Mouse (Mus musculus) inflammation-experienced regulatory T-cells, adult 6 months (primary cell): ENCODE results near the gene Ccdc105. TPM values are rescaled to one million over a fixed set of nuclear protein-coding genes. Genes with fewer than 3 reads are reported as not detected.

Source experiments
- ATAC-seq: one replicate; pipeline ENCODE4 v1.8.0; 2017
- polyA plus RNA-seq, 3 experiments: library from polyadenylated mRNA; unstranded; fragments of 100-300 nt; shearing (Covaris generic); gene quantifications; one replicate each; pipeline ENCODE4 v1.2.1; 2017

Ccdc105 gene
- polyA plus RNA-seq, result not detected

DNA sequence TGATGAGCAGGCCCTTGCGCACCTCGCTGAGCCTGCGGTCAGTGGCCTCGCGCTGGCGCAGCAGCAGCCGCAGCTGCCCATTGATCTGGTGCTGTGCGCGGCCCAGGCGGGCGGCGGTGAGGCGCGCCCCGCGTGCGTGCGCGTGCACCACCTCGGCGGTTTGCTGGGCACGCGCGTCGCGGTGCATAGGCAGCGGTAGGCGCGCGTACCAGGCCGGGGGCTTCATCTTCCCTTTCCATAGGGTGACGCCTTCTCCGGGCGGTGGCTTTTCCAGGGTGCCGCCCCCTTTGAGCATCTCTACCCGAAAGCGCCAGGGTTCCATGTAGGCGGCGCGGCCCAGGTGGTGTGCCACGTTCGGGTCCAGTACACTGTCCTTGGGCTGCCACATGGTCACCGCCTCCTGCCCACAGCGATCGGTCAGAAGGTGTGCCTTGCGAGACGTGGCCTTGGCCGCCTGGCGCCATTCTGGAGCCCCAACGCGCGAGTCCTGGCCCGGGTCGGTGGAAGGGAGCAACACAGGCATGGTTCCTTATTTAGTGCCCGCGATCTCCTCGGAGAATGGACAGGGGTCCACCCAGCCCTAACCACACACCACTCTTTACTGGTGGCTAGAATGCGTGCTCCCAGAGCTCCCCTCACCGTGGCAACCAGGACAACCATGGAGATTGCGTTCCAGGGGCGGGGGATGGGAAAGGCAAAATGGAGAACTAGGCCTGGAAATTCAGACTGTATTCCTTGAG is at the start of gene Ccdc105:
Gene Ccdc105 (minus strand): TSS at position 614 of the 740 bp plus-strand sequence.
- ATAC-seq, result no peak

DNA sequence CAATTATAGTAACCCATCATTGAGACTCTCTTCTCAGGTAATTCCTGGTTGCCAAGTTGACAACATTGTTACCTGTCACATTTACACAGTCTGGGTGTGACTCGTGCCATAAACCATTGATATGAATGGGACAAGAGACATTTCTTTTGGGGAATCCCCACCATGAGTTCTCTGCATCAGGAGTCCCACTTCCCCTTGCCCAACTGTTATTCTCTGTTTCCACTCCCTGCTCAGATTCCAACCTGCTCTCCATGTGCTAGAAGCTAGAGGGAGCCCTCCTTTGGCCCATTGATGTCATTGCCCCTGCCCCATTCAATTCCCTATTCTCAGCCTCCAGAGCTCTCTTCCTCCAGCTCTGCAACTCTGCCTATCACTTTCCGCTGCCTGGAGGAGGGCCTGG is 48.6 kb upstream of the Ccdc105 start:
- no peak for ATAC-seq

DNA sequence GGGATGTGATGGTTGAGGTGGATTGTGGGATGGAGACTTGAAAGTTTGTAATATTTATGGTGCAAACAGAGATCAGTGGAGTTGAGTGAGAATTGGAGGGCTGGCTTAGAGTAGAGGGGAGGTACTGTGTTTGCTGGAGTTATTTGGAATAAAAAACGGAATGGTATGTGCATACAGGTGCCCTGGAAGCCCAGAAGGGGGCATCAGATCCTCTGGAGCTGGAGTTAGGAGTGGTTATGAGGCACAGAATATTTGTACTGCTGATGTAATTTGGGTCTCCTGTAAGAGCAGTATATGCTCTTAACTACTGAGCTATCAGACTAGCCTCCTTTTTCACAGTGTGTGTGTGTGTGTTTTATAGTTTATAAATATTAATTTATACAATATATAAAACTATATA is 37.7 kb upstream of the Ccdc105 start:
- ATAC-seq, result no peak

DNA sequence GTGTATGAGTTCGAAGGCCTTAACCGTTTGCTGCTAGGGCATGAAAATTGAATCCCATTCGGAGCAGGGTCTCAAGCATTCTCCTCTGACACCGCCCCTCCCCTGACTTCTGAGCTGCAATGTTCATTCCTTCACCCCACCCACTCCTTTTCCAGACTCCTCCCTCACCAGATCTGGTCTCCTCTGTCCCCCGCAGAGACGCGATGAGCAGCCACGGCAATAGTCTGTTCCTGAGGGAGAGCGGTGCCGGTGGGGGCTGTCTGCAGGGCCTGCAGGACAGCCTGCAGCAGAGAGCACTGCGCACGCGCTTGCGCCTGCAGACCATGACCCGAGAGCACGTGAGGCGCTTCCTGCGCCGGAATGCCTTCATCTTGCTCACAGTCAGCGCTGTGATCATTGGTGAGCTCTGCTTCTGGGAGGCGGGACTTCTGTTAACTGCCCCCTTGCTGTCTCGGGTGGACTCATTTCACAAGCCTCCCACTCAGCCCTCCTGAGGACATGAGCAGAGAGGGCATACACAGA is 34.8 kb upstream of the Ccdc105 start:
- ATAC-seq, result no peak

DNA sequence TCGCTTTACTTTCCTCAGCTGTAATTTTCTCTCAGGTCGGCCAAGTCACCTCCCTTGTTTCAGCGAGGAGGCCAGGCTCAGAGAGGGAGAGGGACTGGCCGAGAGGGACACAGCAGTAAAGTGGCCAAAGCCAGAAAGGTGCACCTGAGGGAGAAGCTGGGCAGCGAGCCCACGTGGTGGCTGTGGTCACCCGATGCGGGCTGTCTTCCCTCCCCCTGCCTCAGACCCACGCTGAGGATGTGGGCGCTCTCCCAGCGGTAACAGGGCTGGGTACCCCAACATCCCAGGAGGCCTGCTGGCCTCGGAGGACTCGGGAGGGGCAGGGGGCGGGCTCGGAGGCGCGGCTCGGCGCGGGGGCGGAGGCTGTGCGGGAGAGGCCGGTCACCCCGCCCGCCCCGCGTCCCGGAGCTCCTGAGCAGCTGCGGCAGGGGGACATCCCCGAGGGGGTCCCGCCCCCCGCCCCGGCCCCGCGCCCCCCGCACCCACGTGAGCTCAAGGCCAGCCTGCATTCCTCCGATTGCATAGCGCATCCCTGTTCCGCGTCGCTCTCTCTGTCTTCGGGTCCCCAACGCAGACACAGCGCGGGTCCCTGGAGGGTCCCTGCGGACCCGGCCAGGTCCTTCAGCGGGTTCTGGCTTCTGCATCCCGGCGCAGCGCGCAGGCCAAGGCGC is 27.3 kb upstream of the Ccdc105 start, which contains the start of gene Slc1a6:
Gene Slc1a6 (plus strand): TSS at position 516 of the 671 bp plus-strand sequence.
- no peak for ATAC-seq

DNA sequence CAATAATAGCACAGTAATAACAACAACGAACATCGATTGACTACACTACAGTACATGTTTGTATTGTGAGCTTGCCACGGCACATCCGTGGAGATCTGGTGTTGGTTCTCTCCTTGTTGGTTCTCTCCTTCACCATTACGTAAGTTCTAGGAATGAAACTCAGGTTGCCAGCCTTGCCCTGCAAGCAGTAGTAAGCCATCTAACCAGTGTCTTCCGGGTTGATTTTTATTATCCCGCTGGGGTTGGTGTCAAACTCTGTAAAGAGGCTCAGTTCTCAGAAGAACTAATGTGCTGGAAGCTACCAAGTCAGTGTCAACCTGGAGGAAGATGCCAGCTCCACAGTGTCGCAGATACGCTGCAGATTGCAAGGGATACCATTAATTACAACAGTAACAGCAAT is 26.7 kb upstream of the Ccdc105 start:
- no peak for ATAC-seq

DNA sequence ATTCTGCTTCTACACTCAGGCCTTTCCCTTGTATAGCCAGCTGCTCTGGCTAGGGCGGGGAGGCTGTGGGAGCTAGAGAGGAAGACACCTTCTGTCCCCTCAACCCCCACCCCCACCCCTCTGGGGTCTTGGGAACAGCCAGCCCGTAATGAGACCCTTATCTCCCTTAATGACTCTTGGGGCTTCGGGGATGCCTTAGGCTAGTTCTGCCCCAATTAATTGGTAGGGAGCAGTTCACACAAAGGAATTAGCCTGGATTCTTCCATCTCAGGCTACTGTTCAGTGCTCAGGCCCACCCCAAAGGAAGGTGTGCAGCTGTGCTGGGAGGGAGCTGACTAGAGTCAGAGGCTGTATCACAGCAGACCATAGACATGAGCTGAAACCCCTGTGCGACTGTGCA is 23.0 kb upstream of the Ccdc105 start:
- ATAC-seq, result no peak

DNA sequence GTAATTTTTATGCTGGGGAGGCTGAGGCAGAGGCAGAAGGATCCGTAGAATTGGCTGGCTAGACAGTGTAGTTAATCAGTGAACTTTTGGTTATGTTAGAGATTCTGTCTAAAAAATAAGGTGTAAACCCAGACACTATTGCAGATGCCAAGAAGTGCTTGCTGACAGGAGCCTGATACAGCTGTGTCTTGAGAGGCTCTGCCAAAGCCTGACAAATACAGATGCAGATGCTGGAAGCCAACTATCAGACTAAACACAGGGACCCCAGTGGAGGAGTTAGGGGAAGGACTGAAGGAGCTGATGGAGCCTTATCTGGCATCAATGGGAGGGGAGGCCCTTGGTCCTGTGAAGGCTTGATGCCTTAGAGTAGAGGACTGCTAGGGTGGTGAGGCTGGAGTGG is 12.7 kb upstream of the Ccdc105 start:
- ATAC-seq, result no peak

DNA sequence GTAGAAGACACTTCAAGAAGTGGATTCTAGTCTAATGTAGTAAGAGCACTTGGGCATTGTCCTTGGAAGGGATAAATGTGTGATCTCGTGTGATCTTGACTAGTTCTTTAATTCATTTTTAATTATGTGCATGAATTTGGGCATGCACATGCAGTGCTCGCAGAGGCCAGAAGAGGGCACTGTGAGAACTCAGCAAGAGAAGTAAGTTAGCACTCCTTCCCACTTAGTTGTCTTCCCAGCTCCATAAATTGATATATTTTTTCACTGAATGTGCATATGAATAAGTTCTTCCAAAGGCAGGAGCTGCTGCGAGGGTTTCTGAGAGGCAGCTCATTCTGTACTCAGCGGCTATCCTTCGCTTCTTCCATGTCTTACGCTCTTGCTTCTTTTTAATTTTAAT is 3.2 kb upstream of the Ccdc105 start:
- ATAC-seq, result no peak

DNA sequence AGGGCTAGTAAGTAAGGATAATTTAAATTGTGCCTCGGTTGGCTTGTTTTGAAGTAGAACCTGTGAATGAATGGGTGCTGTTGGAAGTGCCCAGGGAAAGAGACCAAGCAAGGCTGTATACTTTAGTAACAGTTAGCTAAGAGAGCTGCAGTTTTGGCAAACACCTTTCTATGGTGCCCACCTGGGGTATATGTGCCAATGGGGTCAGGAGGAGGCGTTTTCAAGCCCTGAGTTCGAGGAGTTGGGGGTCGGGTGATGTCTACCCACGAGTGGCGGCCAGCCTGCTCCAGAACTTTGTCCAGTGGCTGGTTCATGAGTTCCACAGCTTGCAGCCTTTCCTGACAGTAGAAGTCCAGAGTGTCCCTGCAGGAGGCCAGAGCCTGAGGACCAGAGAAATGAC is 3.9 kb downstream of the Ccdc105 start:
- no peak for ATAC-seq

DNA sequence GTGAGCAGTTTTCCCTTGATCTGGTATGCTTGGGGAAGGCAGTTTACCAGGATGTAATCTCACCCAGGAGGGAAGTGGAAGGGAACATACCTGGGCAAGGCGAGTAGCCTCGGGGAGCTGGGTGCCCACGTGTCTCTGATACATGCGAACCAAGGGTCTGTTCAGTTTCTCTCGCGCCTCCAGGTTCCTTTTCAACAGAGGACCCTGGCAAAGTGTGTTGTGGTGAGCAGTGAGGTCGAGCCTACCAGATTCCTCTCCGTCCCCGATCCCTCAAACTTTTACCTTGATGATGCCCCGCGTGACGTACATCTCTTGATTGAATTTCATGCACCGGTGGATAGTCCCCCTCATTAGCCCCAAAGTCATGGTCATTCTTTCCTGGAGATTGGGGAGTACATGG is 4.7 kb downstream of the Ccdc105 start:
- no peak for ATAC-seq

DNA sequence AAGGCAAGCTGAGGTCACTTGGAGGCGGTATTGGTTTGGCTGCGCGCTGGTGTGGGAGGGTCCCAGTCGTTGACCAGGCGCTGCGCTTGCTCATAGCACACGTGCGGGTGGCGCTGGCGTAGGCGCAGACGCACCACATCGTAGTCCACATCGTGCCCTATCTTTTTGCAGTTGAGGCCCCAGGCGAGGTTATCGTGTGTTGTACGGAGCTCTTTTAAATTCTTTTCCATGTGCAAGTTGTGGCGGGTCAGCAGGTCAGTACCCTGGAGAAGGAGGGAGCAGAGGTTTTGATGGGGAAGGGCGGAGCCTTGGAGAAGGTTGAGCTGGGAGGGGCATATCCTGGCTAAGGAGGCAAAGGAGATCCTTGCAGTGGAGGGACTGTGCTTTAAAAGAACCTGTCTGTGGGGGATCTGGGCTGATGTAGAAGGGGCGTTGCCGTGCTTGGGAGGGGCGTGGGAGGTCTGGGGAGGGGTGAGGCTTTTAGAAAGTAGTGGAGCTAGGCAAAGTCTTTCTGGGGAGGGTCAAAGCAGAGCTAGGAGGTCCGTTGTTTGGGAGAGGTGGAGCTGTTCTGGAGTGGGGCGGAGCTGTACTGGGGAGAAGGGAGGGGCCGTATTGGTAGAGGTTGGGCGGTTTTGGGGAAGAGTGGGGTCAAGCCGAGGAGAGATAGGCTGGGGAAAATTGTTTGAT is 5.7 kb downstream of the Ccdc105 start:
- no peak for ATAC-seq

DNA sequence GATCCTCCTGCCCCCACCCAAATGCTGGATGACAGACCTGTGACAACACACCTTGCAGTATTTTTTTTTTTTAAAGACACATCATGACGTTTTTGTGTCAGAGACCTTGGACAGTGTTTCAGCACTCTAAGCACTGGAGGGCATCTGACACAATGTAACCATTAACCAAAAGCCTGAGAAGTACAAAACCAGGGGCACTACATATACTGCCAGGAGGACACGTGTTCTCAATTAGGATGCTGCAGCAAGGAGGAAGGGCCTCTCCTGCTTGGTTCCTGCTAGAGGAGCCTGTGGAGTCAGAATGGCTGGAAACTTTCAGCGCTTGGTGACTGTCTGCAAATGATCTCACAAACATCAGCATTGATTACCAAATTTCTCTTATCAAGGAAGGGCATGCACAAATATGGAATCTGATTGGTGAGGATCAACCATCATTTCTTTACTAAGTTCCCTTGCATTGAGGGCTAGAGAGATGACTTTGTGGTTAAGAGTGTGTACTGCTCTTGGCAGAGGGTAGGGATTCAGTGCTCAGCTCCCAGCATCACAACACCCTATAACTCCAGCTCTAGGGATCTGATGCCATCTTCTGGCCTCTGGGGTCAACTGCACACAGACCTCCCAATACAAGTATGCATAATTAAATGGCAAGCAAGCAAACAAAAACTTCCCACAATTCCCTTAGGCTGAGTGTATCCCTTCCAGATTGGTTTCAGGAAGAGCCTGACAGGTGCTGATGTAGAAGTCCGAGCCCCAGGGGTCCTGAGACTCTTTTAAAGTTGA is 7.2 kb downstream of the Ccdc105 start:
- ATAC-seq, result no peak

DNA sequence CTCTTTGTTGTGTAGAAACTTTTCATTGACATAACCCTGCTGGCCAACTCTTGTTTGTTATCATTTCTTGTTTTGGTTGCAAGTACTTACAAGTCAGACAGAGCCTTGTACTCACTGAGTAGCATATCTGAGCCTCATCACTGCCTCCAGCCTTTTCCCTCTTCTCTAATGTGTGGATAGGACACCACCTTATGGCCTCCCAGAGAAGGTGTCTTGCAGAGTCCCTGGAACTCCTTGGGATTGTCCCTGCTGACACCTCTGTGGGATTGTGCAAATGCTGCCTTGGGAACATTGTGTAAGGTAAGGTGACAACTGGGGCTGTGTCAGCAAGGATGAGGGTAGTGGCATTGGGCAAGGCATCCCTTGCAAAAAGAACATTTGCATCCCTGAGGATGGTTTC is 9.1 kb downstream of the Ccdc105 start:
- no peak for ATAC-seq

DNA sequence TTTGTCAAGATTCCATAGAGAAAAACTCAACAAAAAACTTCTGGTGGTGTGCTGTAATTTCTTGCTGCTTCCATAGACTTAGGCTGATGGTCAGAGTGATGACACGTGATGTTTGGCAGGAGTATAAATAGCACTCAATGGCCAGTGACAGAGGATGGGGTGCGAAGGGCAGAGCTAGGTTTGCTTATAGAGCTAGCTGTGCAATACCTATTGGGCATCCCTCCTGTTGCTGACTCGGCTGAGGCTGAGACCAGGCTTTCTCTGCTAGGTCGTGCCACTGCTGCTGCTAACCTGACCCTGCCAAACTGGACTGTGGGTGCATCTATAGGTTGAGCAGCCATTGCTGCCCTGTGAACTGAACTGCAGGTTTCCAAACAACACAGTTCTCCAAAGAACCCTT is 13.0 kb downstream of the Ccdc105 start:
- no peak for ATAC-seq

DNA sequence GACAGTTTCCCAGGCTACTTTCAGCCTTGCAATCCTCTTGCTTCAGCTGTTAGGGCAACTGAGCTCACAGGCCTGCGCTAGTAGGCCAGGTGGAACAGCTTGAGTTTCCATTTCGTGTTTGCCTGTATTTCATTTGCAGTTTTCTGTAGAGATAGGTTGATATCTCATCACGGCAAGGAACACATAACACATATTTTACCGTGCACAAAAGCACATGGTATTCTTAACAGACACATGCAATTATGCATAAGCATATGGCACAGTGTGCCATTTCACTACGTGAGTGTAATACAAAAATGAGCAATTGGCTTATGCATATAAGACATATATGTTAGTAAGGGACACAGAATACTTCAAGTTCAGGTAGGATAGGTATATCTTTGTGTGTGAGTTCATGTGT is 25.0 kb downstream of the Ccdc105 start:
- ATAC-seq, result no peak

DNA sequence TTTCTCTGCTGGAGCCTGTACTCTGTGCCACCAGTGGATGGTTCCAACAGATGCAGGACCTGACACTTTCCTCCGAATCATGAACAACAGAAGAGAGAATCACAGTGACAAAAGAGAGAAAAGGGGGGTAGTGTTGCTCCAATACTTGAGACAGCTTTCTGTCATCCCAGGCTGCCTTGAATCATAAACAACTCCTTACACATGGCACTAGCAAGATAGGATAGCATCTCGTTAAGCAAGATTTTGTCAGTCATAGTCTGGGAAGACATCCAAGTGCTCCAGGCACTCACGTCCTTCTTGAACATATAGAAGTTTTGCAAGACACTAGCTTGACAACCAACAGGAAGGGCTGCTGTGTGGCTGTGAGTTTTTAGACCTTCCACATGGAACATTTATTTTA is 25.8 kb downstream of the Ccdc105 start:
- no peak for ATAC-seq

DNA sequence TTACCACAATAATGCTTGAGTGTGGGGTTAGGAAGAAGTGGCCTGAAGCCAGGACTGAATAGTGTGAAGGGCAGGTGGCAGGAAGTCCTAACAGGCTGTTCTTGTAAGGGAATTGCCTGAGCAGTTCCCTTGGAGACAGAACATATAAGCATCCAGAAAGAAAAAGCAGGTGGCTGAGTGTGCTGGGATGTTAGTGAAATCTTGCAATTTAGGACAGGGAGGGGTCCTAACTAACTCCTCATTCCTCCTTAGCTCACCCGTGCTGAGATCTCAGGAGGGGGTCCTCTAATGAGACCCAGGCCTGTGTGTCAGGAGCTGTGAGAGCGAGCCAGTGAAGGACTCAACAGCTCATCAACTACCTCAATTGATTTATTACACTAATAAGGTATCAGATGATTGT is 29.4 kb downstream of the Ccdc105 start:
- no peak for ATAC-seq

DNA sequence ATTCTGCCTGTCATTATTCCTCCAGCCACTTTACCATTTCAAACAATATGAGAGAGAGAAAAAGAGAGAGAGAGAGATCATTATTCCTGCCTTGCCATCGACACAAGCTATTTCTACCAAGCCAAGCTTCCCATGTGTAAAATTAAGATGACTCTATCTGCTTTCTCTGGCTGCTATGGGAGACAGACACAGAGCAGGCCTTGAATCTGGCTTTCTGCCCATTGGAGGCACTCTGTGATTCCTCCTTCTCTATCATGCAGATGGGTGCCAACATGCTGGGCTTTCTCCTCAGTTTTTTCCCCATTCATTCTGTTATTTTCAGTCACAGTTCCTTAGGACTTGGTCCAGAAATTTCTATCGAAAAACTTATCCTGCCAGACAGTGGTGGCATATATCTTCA is 30.2 kb downstream of the Ccdc105 start:
- ATAC-seq, result no peak

DNA sequence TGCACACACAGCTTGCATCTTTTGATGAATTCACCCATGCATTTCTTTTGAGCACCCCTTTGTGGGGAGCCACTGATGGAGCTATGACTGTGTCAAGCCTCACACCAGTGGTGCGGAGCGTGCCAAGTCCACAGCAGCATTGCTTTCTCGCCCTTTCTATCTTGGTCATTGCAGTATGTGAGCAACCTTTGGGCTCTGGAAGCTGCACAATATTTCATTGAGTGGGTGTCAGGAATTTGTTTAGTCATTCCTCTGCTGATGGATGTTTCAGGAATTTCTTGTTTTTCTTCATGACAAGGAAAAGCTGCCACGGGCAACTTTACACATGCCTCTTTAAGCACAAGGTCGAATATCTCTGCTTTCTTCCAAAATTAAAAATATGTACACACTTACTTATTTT is 30.8 kb downstream of the Ccdc105 start:
- ATAC-seq, result no peak

DNA sequence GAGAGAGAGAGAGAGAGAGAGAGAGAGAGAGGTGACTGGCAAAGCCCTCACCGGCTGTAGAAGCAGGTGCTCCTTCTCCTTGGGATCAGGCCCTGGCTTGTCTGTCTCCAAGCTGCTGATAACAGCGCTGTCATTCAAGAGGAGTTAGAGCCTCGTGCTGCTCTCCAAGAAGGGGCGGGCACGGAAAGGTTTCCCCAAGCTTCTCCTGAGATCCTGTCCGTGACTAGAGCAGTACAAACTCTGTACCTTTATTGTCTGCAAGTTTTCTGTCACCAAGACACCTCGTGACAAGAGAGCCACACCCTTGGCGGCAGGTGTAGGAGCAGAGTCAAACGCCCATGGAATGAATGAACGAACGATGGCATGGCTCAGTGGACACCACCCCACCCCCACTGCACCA is 34.8 kb downstream of the Ccdc105 start, which contains the start of gene Casp14:
Gene Casp14 (minus strand): TSS at position 239 of the 400 bp plus-strand sequence.
- no peak for ATAC-seq

DNA sequence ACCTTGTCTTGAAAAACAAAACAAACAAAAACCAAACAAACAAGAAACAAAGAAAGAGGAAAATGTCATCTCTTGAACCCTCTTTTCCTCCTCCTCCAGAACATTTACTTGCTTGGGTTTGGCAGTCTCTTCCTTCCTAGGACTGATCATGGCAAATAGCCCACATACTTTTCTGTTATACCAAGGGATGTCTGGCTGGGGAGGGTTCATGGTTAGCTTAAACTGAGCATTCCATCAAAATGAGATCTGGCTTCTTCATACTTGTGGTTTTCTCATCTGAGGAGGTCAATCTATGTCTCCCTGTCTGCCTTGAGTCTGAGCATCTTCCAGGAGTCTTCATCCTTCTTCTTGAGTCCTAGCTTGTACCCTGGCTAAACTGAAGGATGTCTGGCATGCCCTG is 36.6 kb downstream of the Ccdc105 start:
- no peak for ATAC-seq

DNA sequence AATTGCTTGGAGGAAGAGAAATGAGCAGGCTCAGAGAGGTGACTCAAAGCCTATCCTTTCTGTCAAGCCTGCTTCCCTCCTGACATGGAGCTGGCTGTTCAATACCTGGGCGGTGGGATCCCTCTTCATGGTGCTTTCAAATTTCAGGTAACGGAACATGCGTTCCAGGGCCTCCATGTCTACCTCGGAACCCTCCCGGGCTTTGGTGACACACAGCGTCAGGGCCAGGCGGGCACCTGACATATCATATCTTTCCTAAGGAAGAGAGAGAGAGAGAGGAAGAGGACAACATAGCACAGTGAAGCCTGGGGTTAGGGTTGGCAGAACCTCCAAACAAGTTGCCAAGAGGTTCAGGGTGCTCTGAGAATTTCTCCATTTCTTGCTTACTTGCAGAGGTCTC is 37.7 kb downstream of the Ccdc105 start:
- no peak for ATAC-seq
